Mouse (Mus musculus) frontal cortex, postnatal 25 days (tissue): ENCODE data around the gene H2al1c.
"Not testable (repeated sequence)": the region's sequence is repeated elsewhere in the genome, so short reads cannot be mapped to it uniquely, and the experiment has no call there.

Experiments used
- DNase-seq, 2 experiments: peaks; one replicate each; pipeline ENCODE4 v3.0.0; 2022; ENCODE audit warnings: low spot score in 2 of 2

The H2al1c gene

DNA sequence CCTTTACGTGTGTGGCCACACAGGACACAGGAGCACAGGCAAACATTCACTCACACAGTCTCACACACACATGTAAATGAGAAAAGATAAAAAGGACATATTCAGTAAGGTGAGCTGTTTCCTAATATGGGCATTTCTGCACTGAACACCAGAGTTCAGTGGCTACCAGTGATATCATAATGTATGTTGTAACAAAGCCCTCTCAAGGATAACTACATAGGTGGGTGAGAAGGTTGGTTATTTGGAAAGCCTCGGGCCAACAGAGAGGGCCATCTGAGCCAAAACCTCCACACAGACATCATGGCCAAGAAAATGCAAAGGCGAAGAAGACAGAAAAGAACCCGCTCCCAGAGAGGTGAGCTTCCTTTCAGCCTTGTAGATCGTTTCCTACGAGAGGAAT lies at the start of gene H2al1c:
Gene H2al1c (plus strand): TSS at position 301 of the 400 bp plus-strand sequence.
- DNase-seq, result not testable (repeated sequence)

DNA sequence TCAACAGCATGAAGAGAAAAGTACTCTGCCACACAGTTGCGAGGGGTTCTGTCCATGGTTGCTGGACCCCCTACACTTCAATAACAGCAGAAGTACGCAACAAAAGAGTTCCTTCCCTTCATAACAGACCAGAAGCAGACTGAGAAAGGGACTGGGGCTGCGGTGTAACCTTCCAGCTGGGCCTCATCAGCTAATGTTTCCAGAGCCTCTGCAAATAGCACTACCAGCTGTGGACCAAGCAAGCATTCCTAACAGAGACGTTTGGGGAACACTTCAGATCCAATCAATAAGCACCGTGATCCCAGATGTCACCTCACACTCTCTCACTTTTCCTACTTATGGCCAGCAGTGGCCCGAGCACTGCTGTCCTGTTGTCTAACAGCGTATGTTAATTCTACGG lies 40.5 kb upstream of the H2al1c start:
- DNase-seq, result no peak

DNA sequence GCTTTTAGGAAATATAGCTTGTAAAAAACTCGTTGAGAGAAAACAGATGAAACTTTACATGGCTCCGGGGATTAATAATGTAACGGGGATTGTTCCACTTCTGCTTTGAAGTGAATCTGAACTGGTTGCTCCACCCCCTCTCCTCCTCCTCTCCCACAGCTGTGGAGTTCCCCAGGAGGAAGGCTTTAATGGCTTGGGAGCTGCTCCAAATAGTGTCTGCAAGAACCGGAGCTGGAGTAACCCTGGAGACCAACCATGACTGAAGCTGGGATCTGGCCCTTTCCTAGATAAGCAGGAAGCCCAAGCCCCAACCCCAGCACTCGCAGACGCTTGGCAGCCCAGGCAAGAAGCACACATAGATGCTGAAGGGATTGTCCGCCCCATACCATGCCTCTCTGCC lies 37.7 kb upstream of the H2al1c start:
- no peak for DNase-seq

DNA sequence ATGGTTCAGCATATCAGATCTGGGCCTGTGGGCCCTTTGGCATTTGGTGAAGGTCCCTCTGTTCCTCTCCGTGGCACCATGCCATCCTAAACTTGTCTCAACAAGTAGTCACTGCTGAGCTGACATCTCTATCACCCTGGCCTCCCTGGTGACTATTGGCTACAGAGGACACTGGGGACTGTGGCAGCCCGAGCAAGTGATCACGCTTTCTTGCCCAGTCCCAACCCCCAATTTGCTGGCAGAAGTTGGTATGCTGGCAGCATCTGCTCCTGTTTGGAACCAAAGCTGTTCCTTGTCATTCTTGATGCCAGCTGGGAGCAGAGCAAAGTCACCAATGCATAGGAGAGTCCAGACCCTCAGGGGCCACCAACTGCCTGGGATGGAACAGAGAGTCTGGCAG lies 36.4 kb upstream of the H2al1c start:
- DNase-seq, result peak in 1 of 2 experiments; percentile 11

DNA sequence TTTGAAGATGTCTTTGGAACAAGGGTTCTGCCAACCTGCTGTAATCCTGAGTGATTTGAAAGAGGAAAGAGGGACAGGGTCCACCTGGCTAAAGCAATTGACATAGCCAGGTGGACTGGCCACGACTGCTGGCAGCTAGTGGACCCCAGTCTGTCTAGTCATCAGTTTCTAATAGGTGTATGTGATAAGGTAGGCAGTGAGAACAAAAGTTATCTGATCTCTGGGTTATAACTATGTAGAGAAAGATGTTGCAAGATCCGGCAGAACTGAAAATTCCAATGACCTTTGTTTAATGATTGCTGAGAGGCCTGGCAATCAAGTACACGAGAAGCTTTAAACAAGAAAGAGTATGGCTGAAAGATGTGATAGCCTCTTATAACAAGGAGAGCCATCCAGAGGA lies 32.3 kb upstream of the H2al1c start:
- DNase-seq, result no peak

DNA sequence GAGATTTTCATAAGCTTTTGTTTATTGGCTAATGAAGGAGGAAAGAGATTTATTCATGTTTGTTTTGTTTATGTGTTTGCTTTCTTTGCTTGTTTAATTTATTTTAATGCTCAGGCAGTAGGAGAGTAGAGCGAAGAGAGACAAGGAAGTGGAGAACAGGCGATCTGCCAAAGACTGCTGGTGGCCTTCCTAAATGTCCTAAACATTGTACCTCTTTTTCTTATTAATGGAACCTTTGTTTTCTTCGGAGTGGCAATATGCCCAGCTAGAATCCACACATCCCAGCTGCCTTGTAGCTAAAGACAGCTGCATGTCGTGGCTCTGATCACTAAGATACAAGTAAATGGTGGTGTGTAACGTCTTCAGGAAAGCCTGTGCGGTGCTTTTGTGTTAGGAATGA lies 28.4 kb upstream of the H2al1c start:
- DNase-seq, result no peak

DNA sequence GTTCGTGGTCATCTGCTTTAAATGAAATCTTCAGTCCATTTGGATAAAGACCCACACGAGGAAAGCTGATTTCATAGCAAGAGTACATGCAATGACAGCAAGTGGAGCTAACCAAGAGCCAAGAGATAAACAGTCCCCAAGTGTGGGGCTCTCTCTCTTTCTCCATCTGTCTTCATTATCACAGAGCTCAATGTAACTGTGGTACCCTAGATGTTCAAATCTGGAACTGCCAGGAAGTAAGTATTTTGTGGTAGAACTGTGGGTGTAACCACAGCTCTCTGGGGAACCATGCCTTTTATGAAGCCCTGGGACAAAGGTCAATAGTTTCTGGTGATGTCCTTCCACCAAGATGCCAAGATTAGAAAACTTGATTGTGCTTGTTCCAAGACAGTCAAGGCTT lies 24.7 kb upstream of the H2al1c start:
- DNase-seq, result no peak

DNA sequence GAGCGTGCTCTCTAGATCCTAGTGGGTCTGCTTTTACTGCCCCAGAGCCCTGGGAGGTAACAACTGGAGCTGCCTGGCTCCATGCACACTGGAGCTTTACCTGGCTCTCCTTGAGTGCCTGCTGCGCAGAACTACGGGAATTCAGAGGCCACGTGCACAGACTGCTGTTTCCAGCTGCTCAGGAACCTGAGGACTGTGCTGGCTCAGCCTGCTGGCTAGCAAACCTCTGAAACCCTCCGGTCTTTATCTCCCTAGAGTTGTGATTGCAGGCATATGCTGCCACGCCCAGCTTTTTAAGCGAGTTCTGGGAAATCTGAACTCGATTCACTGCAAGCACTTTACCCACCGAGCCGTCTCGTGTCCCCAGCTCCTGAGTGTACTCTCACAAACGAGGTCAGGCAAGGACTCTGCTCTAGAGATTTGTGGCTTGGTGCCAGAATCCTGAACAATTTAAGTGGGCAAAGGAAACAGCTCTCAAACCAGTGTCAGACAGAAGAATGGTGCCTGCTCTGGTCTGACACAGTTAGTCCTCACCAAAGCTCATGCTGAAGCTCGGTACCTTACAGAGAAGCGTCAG lies 17.1 kb upstream of the H2al1c start:
- no peak for DNase-seq

DNA sequence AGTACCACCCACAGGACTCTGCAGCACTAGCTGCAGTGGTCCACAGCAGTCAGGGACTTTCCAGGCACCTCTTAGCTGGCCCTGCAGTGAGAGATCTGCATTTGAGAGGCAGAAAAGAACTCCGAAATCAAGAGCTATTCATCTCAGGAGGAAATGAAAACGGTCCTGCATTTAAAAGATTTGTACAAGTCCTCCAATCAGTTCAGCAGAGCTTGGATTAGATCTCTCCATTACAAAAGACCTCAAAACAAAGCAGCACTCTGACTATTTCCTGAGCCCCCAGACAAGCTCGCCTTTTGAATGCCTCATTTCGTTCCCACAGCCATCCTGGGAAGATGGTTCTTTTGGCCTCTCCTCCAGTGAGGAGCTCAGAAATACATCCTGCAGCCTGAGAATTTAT lies 16.2 kb upstream of the H2al1c start:
- no peak for DNase-seq

DNA sequence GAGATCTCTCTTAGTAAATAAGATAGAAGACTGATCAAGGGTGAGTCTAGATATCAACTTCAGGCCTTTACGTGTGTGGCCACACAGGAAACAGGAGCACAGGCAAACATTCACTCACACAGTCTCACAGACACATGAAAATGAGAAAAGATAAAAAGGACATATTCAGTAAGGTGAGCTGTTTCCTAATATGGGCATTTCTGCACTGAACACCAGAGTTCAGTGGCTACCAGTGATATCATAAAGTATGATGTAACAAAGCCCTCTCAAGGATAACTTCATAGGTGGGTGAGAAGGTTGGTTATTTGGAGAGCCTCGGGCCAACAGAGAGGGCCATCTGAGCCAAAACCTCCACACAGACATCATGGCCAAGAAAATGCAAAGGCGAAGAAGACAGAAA lies 6.5 kb upstream of the H2al1c start, which contains the start of gene H2al1a:
Gene H2al1a (plus strand): TSS at position 301 of the 400 bp plus-strand sequence.
- DNase-seq, result not testable (repeated sequence)

DNA sequence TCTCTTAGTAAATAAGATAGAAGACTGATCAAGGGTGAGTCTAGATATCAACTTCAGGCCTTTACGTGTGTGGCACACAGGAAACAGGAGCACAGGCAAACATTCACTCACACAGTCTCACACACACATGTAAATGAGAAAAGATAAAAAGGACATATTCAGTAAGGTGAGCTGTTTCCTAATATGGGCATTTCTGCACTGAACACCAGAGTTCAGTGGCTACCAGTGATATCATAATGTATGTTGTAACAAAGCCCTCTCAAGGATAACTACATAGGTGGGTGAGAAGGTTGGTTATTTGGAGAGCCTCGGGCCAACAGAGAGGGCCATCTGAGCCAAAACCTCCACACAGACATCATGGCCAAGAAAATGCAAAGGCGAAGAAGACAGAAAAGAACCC lies 3.3 kb upstream of the H2al1c start, which contains the start of gene H2al1b:
Gene H2al1b (plus strand): TSS at position 301 of the 400 bp plus-strand sequence.
- DNase-seq, result not testable (repeated sequence)

DNA sequence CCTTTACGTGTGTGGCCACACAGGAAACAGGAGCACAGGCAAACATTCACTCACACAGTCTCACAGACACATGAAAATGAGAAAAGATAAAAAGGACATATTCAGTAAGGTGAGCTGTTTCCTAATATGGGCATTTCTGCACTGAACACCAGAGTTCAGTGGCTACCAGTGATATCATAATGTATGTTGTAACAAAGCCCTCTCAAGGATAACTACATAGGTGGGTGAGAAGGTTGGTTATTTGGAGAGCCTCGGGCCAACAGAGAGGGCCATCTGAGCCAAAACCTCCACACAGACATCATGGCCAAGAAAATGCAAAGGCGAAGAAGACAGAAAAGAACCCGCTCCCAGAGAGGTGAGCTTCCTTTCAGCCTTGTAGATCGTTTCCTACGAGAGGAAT lies 3.1 kb downstream of the H2al1c start, which contains the start of gene H2al1d:
Gene H2al1d (plus strand): TSS at position 301 of the 400 bp plus-strand sequence.
- not testable (repeated sequence) for DNase-seq

DNA sequence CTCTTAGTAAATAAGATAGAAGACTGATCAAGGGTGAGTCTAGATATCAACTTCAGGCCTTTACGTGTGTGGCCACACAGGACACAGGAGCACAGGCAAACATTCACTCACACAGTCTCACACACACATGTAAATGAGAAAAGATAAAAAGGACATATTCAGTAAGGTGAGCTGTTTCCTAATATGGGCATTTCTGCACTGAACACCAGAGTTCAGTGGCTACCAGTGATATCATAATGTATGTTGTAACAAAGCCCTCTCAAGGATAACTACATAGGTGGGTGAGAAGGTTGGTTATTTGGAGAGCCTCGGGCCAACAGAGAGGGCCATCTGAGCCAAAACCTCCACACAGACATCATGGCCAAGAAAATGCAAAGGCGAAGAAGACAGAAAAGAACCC lies 6.2 kb downstream of the H2al1c start, which contains the start of gene H2al1e:
Gene H2al1e (plus strand): TSS at position 301 of the 400 bp plus-strand sequence.
- DNase-seq, result not testable (repeated sequence)

DNA sequence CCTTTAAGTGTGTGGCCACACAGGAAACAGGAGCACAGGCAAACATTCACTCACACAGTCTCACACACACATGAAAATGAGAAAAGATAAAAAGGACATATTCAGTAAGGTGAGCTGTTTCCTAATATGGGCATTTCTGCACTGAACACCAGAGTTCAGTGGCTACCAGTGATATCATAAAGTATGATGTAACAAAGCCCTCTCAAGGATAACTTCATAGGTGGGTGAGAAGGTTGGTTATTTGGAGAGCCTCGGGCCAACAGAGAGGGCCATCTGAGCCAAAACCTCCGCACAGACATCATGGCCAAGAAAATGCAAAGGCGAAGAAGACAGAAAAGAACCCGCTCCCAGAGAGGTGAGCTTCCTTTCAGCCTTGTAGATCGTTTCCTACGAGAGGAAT lies 9.4 kb downstream of the H2al1c start, which contains the start of gene H2al1f:
Gene H2al1f (plus strand): TSS at position 301 of the 400 bp plus-strand sequence.
- not testable (repeated sequence) for DNase-seq

DNA sequence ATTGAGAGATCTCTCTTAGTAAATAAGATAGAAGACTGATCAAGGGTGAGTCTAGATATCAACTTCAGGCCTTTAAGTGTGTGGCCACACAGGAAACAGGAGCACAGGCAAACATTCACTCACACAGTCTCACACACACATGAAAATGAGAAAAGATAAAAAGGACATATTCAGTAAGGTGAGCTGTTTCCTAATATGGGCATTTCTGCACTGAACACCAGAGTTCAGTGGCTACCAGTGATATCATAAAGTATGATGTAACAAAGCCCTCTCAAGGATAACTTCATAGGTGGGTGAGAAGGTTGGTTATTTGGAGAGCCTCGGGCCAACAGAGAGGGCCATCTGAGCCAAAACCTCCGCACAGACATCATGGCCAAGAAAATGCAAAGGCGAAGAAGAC lies 12.5 kb downstream of the H2al1c start, which contains the start of gene H2al1g:
Gene H2al1g (plus strand): TSS at position 301 of the 400 bp plus-strand sequence.
- not testable (repeated sequence) for DNase-seq

DNA sequence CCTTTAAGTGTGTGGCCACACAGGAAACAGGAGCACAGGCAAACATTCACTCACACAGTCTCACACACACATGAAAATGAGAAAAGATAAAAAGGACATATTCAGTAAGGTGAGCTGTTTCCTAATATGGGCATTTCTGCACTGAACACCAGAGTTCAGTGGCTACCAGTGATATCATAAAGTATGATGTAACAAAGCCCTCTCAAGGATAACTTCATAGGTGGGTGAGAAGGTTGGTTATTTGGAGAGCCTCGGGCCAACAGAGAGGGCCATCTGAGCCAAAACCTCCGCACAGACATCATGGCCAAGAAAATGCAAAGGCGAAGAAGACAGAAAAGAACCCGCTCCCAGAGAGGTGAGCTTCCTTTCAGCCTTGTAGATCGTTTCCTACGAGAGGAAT lies 15.7 kb downstream of the H2al1c start, which contains the start of gene H2al1h:
Gene H2al1h (plus strand): TSS at position 301 of the 400 bp plus-strand sequence.
- DNase-seq, result not testable (repeated sequence)

DNA sequence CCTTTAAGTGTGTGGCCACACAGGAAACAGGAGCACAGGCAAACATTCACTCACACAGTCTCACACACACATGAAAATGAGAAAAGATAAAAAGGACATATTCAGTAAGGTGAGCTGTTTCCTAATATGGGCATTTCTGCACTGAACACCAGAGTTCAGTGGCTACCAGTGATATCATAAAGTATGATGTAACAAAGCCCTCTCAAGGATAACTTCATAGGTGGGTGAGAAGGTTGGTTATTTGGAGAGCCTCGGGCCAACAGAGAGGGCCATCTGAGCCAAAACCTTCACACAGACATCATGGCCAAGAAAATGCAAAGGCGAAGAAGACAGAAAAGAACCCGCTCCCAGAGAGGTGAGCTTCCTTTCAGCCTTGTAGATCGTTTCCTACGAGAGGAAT lies 18.9 kb downstream of the H2al1c start, which contains the start of gene H2al1i:
Gene H2al1i (plus strand): TSS at position 301 of the 400 bp plus-strand sequence.
- not testable (repeated sequence) for DNase-seq

DNA sequence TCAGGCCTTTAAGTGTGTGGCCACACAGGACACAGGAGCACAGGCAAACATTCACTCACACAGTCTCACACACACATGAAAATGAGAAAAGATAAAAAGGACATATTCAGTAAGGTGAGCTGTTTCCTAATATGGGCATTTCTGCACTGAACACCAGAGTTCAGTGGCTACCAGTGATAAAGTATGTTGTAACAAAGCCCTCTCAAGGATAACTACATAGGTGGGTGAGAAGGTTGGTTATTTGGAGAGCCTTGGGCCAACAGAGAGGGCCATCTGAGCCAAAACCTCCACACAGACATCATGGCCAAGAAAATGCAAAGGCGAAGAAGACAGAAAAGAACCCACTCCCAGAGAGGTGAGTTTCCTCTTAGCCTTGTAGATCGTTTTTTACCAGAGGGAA lies 22.1 kb downstream of the H2al1c start, which contains the start of gene H2al1j:
Gene H2al1j (plus strand): TSS at position 301 of the 400 bp plus-strand sequence.
- DNase-seq, result not testable (repeated sequence)

DNA sequence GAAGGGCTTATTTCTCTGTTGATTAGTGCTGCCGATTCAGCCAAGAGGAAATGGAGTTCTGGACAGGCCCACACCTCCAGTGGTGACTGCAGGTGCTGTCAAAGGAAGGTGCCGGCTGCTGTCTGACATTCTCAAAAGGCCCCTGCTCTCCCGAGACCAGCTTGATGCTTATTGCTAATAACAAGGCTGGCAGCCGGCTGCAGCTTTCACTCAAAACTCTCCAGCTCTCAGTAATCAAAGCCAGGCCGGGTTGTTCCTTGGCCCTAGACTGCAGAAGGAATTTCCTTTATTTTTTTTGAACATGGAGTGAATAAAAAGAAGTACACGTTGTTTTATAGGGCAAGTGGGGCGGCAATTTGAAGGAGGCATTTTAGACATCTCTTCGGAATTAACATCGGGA lies 40.3 kb downstream of the H2al1c start:
- DNase-seq, result no peak

DNA sequence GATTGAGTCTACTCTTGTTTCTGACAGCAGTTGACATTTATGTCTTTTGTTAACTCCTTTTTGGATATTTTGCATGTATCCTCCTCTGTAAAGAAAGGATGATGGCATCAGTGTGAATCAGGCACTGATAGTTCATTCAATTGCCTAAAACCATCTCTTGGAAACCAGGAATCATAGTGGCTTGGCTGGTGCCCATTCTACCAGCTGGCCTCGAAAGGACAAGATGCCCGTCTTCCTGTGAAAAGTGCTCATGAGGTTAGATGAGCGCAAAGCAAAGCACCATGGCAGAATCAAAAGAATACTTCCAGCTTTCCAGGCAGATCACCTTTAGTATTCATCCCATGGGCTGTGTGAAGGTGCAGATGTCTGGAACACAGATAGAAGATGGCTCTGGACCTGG lies 41.3 kb downstream of the H2al1c start:
- DNase-seq, result no peak
